Mouse (Mus musculus) T-cell, adult 2 months (primary cell): Measurements from ENCODE around the gene Herc4.

Experiments used
- DNase-seq: peaks from one replicate; pipeline ENCODE4 v3.0.0; 2022; ENCODE audit warnings: low spot score

Gene Herc4

GRCm38 (mm10) chr10:63248421-63248820 lies 4.8 kb downstream of the Herc4 start:
- DNase-seq: no peak

GRCm38 (mm10) chr10:63258696-63259095 lies 15.1 kb downstream of the Herc4 start:
- no peak for DNase-seq

GRCm38 (mm10) chr10:63259340-63259739 lies 15.7 kb downstream of the Herc4 start:
- DNase-seq: no peak

GRCm38 (mm10) chr10:63267941-63268340 lies 24.3 kb downstream of the Herc4 start:
- DNase-seq: no peak

- DNase-seq: no peak
These were observed 28.8 kb downstream of the Herc4 start for GRCm38 (mm10) chr10:63272401-63272800.

- DNase-seq: no peak
These were observed 29.3 kb downstream of the Herc4 start for GRCm38 (mm10) chr10:63272868-63273267.

GRCm38 (mm10) chr10:63277010-63277409 lies 33.4 kb downstream of the Herc4 start:
- no peak for DNase-seq

- no peak for DNase-seq
These were observed 36.2 kb downstream of the Herc4 start for GRCm38 (mm10) chr10:63279851-63280250.

GRCm38 (mm10) chr10:63282417-63282816 lies 38.8 kb downstream of the Herc4 start:
- no peak for DNase-seq

- DNase-seq: no peak
These were observed 39.2 kb downstream of the Herc4 start for GRCm38 (mm10) chr10:63282846-63283245.

- DNase-seq: no peak
These were observed 58.7 kb downstream of the Herc4 start for GRCm38 (mm10) chr10:63302356-63302755.

GRCm38 (mm10) chr10:63308582-63309366 lies 65.2 kb downstream of the Herc4 start:
- peak; percentile 78 for DNase-seq

GRCm38 (mm10) chr10:63313726-63314125 lies 70.1 kb downstream of the Herc4 start:
- no peak for DNase-seq

GRCm38 (mm10) chr10:63327091-63327490 lies 83.5 kb downstream of the Herc4 start:
- no peak for DNase-seq

- no peak for DNase-seq
These were observed 93.3 kb downstream of the Herc4 start for GRCm38 (mm10) chr10:63336901-63337300.

GRCm38 (mm10) chr10:63337326-63337725 lies 93.7 kb downstream of the Herc4 start:
- no peak for DNase-seq

- peak; percentile 51 for DNase-seq
These were observed 94.6 kb downstream of the Herc4 start for GRCm38 (mm10) chr10:63337951-63338836.

GRCm38 (mm10) chr10:63338914-63339643 lies 95.5 kb downstream of the Herc4 start:
- peak; percentile 76 for DNase-seq

GRCm38 (mm10) chr10:63341351-63341750 lies 97.7 kb downstream of the Herc4 start:
- no peak for DNase-seq

GRCm38 (mm10) chr10:63344751-63345150 lies 101.1 kb downstream of the Herc4 start:
- no peak for DNase-seq

GRCm38 (mm10) chr10:63348291-63348690 lies 104.7 kb downstream of the Herc4 start:
- no peak for DNase-seq

GRCm38 (mm10) chr10:63350666-63351065 lies 107.1 kb downstream of the Herc4 start:
- no peak for DNase-seq
